Mouse (Mus musculus): Measurements from ENCODE around the gene Metrn. TPM values are rescaled to one million over a fixed set of nuclear protein-coding genes. Genes with fewer than 3 reads are reported as not detected.

The Metrn gene
- polyA plus RNA-seq, 1 experiment from 2014 or later = 21.4 TPM

DNA sequence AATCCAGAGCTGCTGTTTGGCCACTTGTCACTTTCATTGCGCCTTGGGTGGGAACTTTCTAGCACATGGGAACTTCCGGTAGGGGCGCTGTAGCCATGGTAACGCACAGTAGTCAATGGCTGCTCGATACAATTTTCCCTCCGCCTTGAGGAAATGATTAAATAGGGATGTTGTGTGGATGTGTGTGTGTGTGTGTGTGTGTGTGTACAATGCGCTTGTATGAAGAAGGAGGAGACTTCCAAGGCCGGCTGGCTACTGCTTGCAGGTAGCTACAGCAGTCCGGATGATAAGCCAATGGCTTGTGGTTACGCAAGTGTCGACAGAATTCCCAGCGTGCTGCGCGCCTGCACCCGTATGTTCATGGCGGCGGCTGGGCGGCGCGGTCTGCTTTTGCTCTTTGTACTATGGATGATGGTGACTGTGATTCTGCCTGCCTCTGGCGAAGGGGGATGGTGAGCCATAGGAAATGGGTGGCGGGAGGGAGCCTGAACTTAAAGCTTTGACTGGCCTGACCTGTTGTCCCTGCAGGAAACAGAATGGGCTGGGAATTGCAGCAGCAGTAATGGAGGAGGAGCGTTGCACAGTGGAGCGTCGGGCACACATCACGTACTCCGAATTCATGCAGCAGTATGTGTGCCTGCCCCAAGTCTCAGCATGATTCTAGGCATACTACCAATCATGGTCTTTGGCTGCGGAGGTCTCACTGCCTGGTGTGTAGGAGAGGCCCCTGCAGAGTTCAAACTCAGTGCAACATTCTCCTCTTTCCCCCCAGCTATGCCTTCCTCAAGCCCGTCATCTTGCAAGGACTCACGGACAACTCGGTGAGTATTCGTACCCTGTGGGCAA, 32.0 kb upstream of the Metrn start, which contains the start of gene Jmjd8:
TSS of gene Jmjd8 (plus strand) at position 156 of the 846 bp plus-strand sequence.
- peak within 1 kb of the TSS; percentile 69 for H3K27ac ChIP-seq (ENCODE audit: low read depth, low read length)
- peak; percentile 70 for TF ChIP-seq CTCF (IDR thresholded peaks at IDR 0.05; ENCODE audit: low read depth)
- H3K4me2 ChIP-seq (replicated peaks; ENCODE audit: low read depth) = peak within 1 kb of the TSS; percentile 86
- H3K4me3 ChIP-seq (ENCODE audit: low read depth, low read length) = peak within 1 kb of the TSS; percentile 52
- peak; percentile 41 for ATAC-seq
- under 1% methylated on average over 32 of the region's 32 CpGs for WGBS
- H3K27me3 ChIP-seq (replicated peaks; ENCODE audit: control insufficient read depth, insufficient read depth, low read length) = no peaks in the 10 kb centered on the region
- peaks cover 18% of the 10 kb centered on the region for H3K4me1 ChIP-seq (replicated peaks; ENCODE audit: control insufficient read depth, insufficient read depth, low read length)
- peak within 1 kb of the TSS; percentile 41 for H3K9ac ChIP-seq (ENCODE audit: low read depth, low read length)
- no peaks in the 10 kb centered on the region for H3K9me3 ChIP-seq (ENCODE audit: control insufficient read depth)
- peaks cover 32% of the 10 kb centered on the region for H3K36me3 ChIP-seq (ENCODE audit: control insufficient read depth, insufficient read depth)

DNA sequence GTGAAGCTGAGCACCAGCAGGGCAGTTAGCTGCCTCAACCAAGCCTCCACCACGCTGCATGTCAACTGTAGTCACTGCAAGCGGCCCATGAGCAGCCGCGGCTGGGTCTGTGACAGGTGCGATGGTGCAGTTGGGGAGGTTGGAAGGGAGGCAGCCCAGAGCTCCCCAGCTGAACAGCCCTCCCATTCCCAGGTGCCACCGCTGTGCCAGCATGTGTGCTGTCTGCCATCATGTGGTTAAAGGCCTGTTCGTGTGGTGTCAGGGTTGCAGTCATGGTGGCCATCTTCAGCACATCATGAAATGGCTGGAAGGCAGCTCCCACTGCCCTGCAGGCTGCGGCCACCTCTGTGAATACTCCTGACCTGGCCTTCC, 31.3 kb upstream of the Metrn start:
- TF ChIP-seq CTCF (IDR thresholded peaks at IDR 0.05; ENCODE audit: low read depth) = no peak
- Histone ChIP-seq H3K9me3 (ENCODE audit: control insufficient read depth) (no peaks in the 10 kb centered on the region), H3K4me2 (replicated peaks; ENCODE audit: low read depth) (peak overlapping the region; percentile 86), H3K27me3 (replicated peaks; ENCODE audit: control insufficient read depth, insufficient read depth, low read length) (no peaks in the 10 kb centered on the region), H3K4me3 (ENCODE audit: low read depth, low read length) (no peak overlapping the region; the same call in 1 of the 2 replicates), H3K4me1 (replicated peaks; ENCODE audit: control insufficient read depth, insufficient read depth, low read length) (peaks cover 19% of the 10 kb centered on the region), H3K36me3 (ENCODE audit: control insufficient read depth, insufficient read depth) (peaks cover 32% of the 10 kb centered on the region), H3K27ac (ENCODE audit: low read depth, low read length) (no peak overlapping the region), H3K9ac (ENCODE audit: low read depth, low read length) (no peak overlapping the region)
- WGBS = 82% methylated on average over 8 of the region's 8 CpGs
- ATAC-seq = no peak

DNA sequence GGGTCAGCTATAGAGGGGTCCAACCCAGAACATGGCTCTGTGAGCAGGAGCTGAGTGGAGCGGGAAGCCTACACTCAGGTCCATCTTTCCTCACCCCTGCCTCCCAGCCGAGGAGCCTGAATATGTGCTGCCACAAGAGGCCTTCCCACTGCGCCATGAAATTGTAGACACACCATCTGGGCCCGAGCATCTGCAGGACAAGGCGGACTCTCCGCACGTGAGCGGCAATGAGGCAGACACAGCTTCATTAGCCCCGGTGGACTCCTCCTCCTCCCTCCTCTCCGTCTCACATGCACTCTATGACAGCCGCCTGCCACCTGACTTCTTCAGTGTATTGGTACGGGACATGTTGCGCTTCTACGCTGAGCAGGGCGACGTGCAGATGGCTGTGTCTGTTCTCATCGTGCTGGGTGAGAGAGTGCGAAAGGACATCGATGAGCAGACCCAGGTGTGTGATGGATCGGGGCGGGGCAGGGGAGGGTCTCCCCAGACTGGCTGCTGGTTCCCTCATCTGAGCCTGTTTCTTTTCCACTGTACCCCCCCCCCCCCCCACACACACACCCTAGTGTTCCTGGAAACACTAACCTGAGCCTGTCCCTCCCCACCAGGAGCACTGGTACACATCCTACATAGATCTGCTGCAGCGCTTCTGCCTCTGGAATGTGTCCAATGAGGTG, 30.7 kb upstream of the Metrn start:
- Histone ChIP-seq H3K4me3 (ENCODE audit: low read depth, low read length) (no peak overlapping the region), H3K27ac (ENCODE audit: low read depth, low read length) (no peak overlapping the region), H3K27me3 (replicated peaks; ENCODE audit: control insufficient read depth, insufficient read depth, low read length) (no peaks in the 10 kb centered on the region), H3K4me1 (replicated peaks; ENCODE audit: control insufficient read depth, insufficient read depth, low read length) (peaks cover 19% of the 10 kb centered on the region), H3K36me3 (ENCODE audit: control insufficient read depth, insufficient read depth) (peaks cover 32% of the 10 kb centered on the region), H3K9me3 (ENCODE audit: control insufficient read depth) (no peaks in the 10 kb centered on the region), H3K9ac (ENCODE audit: low read depth, low read length) (no peak overlapping the region), H3K4me2 (replicated peaks; ENCODE audit: low read depth) (no peak overlapping the region)
- no peak for ATAC-seq
- TF ChIP-seq CTCF (IDR thresholded peaks at IDR 0.05; ENCODE audit: low read depth) = no peak
- 93% methylated on average over 22 of the region's 22 CpGs for WGBS

DNA sequence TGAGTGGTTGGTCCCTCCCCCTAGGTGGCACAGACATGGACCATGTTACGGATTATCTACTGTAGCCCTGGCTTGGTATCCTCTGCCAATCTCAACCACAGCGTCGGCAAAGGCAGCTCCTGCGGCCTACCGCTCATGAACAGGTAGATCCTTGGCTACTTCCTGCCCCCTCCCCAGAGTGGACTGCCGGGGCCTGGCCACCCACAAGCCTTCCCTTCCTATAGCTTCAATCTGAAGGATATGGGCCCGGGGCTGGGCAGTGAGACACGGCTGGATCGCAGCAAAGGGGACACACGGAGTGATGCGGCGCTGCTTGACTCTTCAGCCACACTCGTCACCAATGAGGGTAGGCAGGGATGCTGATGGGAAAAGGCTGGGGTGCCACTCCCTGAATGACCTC, 30.1 kb upstream of the Metrn start:
- WGBS = 96% methylated on average over 13 of the region's 13 CpGs
- Histone ChIP-seq H3K27ac (ENCODE audit: low read depth, low read length) (no peak overlapping the region), H3K9me3 (ENCODE audit: control insufficient read depth) (no peaks in the 10 kb centered on the region), H3K4me2 (replicated peaks; ENCODE audit: low read depth) (no peak overlapping the region), H3K9ac (ENCODE audit: low read depth, low read length) (no peak overlapping the region), H3K4me1 (replicated peaks; ENCODE audit: control insufficient read depth, insufficient read depth, low read length) (peaks cover 19% of the 10 kb centered on the region), H3K36me3 (ENCODE audit: control insufficient read depth, insufficient read depth) (peaks cover 32% of the 10 kb centered on the region), H3K27me3 (replicated peaks; ENCODE audit: control insufficient read depth, insufficient read depth, low read length) (no peaks in the 10 kb centered on the region), H3K4me3 (ENCODE audit: low read depth, low read length) (no peak overlapping the region)
- TF ChIP-seq CTCF (IDR thresholded peaks at IDR 0.05; ENCODE audit: low read depth) = no peak
- no peak for ATAC-seq

DNA sequence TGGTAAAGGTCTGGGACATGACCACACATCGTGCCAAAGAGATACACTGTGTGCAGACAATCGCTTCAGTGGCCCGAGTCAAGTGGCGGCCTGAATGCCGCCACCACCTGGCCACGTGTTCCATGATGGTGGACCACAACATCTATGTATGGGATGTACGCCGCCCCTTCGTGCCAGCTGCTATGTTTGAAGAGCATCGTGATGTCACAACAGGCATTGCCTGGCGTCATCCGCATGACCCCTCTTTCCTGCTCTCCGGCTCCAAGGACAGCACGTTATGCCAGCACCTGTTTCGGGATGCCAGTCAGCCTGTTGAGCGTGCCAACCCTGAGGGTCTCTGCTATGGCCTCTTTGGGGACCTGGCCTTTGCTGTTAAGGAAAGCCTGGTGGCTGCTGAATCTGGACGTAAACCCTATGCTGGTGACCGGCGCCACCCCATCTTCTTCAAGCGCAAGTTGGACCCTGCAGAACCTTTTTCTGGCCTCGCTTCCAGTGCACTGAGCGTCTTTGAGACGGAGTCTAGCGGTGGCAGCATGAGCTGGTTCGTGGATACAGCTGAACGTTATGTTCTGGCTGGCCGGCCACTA, 29.1 kb upstream of the Metrn start:
- no peak for TF ChIP-seq CTCF (IDR thresholded peaks at IDR 0.05; ENCODE audit: low read depth)
- no peak for ATAC-seq
- WGBS = 96% methylated on average over 27 of the region's 27 CpGs

DNA sequence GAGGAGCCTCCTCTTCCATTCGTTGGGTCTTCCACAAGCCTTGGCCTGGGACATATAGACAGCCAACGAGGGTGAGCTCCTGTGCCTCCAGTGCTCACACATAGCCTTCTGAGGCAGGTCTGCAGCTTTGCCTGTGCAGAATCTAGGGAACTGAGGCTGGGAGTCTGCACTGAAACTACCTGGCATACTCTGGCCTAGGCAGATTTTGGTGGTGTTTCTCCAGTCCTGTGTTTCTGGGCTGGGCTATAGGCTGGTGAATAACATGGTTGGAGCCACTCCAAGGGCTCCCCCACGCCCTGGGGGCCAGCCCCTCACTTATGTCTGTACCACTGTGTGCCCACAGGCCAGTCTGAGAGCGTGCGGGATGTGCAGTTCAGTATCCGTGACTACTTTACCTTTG, 28.4 kb upstream of the Metrn start:
- no peak overlapping the region for H3K9ac ChIP-seq (ENCODE audit: low read depth, low read length)
- H3K27me3 ChIP-seq (replicated peaks; ENCODE audit: control insufficient read depth, insufficient read depth, low read length) = peaks cover 2% of the 10 kb centered on the region
- peaks cover 10% of the 10 kb centered on the region for H3K4me1 ChIP-seq (replicated peaks; ENCODE audit: control insufficient read depth, insufficient read depth, low read length)
- no peaks in the 10 kb centered on the region for H3K9me3 ChIP-seq (ENCODE audit: control insufficient read depth)
- TF ChIP-seq CTCF (IDR thresholded peaks at IDR 0.05; ENCODE audit: low read depth) = no peak
- no peak for ATAC-seq
- 91% methylated on average over 6 of the region's 6 CpGs for WGBS
- no peak overlapping the region for H3K27ac ChIP-seq (ENCODE audit: low read depth, low read length)
- no peak overlapping the region for H3K4me3 ChIP-seq (ENCODE audit: low read depth, low read length)
- H3K4me2 ChIP-seq (replicated peaks; ENCODE audit: low read depth) = 0 out of 2 replicates have a peak overlapping the region, but pooled peaks have one; percentile 94
- peaks cover 18% of the 10 kb centered on the region for H3K36me3 ChIP-seq (ENCODE audit: control insufficient read depth, insufficient read depth)

More for the DNA sequence above, 29.1 kb upstream of the Metrn start:
- Histone ChIP-seq H3K4me3 (ENCODE audit: low read depth, low read length) (no peak overlapping the region), H3K4me2 (replicated peaks; ENCODE audit: low read depth) (no peak overlapping the region), H3K4me1 (replicated peaks; ENCODE audit: control insufficient read depth, insufficient read depth, low read length) (peaks cover 11% of the 10 kb centered on the region), H3K27ac (ENCODE audit: low read depth, low read length) (no peak overlapping the region), H3K9ac (ENCODE audit: low read depth, low read length) (no peak overlapping the region), H3K9me3 (ENCODE audit: control insufficient read depth) (no peaks in the 10 kb centered on the region), H3K27me3 (replicated peaks; ENCODE audit: control insufficient read depth, insufficient read depth, low read length) (no peaks in the 10 kb centered on the region), H3K36me3 (ENCODE audit: control insufficient read depth, insufficient read depth) (peaks cover 26% of the 10 kb centered on the region)

Data from intestine, postnatal 0 days (tissue).